Mouse (Mus musculus): ENCODE measurements around the gene Vmn1r68. TPM values are rescaled to one million over a fixed set of nuclear protein-coding genes. Genes with fewer than 3 reads are reported as not detected.

The Vmn1r68 gene
- not detected in 2 replicates for polyA plus RNA-seq (2012; rRNA removed)

DNA sequence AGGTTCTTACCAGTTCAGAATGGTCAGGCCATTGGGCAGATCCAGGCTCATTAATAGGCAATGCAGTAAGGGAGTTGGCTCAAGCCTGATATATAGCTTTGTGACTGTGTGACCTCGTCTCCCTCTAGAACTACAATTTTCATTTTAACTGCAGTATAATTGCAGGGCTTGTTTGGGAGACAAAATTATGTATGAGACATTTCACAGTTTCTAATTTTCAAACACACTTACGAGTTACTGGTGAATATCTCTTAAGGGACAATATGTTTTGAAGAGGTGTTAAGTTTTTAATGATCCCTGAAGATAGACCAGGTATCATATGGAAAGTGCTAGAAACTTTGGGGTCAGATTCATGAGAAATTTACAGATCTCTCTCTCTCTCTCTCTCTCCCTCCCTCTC lies at the start of gene Vmn1r68:
TSS of gene Vmn1r68 (minus strand) at position 101 of the 400 bp plus-strand sequence.

DNA sequence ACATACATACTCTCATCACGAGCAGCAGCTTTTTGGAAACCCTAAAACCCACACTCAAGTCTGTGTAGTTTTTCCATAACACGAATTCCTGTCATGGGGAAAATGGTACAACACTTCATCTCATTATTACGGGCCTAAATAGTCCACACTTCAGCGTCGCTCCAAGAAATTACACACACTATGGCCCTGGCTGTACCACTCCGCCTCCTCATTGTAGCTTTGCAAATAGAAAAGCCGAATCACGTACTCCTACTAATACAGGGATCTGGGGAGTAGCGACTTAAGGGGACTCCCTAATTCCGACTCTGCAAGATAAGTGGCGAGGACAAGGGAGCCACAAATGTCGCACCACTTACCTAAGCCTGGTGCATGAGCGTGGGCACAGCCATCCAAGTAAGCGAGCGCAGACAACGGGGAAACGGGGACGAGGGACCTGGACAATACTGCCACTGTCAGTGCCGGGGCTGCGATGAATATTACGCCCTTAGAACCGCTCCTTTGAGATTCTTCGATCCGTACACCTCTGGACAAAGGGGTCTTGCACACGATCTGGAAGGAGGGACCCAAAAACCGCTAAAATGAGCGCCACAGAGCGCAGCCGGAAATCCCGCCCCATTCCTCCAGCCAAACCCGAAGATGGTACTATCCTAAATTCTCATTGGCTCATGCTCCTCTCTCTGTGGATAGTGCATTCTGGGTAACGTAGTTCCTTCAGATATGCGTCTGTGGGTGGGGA lies 63.3 kb downstream of the Vmn1r68 start, which contains the start of gene Zik1:
TSS of gene Zik1 (minus strand) at position 609 of the 736 bp plus-strand sequence.

Other genes with a start within 250 kb of the Vmn1r68 start
- not detected in 2 replicates for gene Vmn1r67, start 115.2 kb downstream of the Vmn1r68 start, polyA plus RNA-seq (2012; rRNA removed)
- 25.1 and 25.5 TPM in 2 replicates for gene Zik1, start 63.1 kb downstream of the Vmn1r68 start, polyA plus RNA-seq (2012; rRNA removed)
- not detected in 2 replicates for gene Vmn1r69, start 55.2 kb upstream of the Vmn1r68 start, polyA plus RNA-seq (2012; rRNA removed)
- not detected in 2 replicates for gene Vmn1r70, start 73.0 kb upstream of the Vmn1r68 start, polyA plus RNA-seq (2012; rRNA removed)
- gene Nlrp4b, start 129.3 kb upstream of the Vmn1r68 start, polyA plus RNA-seq (2012; rRNA removed): not detected in 2 replicates
- not detected in 2 replicates for gene Vmn1r71, start 195.9 kb upstream of the Vmn1r68 start, polyA plus RNA-seq (2012; rRNA removed)